Mouse (Mus musculus): ENCODE measurements around the gene Lin28a. TPM values are rescaled to one million over a fixed set of nuclear protein-coding genes. Genes with fewer than 3 reads are reported as not detected.

Lin28a gene
- 2.5 and 2.7 TPM in 2 replicates for polyA plus RNA-seq (2012; rRNA removed)

DNA sequence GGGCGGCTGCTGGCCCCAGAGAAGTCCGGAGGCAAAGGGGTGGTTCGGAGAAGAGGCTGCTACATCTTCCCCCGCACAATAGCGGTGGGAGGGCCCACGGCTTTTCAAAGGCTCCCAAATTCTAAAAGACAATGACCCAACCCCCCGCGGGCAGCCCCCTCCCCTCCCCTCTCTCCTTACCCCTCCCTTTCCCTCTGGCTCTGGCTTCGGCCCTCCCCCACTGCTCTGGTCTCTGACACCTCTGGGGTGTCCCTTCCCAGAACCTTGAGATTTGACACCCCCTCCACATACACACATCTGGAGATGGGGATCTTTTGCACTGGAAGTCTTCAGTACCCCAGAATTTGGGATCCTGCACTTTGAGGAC, at the start of gene Lin28a:
Lin28a (minus strand) TSS at position 63 of the 367 bp plus-strand sequence.

DNA sequence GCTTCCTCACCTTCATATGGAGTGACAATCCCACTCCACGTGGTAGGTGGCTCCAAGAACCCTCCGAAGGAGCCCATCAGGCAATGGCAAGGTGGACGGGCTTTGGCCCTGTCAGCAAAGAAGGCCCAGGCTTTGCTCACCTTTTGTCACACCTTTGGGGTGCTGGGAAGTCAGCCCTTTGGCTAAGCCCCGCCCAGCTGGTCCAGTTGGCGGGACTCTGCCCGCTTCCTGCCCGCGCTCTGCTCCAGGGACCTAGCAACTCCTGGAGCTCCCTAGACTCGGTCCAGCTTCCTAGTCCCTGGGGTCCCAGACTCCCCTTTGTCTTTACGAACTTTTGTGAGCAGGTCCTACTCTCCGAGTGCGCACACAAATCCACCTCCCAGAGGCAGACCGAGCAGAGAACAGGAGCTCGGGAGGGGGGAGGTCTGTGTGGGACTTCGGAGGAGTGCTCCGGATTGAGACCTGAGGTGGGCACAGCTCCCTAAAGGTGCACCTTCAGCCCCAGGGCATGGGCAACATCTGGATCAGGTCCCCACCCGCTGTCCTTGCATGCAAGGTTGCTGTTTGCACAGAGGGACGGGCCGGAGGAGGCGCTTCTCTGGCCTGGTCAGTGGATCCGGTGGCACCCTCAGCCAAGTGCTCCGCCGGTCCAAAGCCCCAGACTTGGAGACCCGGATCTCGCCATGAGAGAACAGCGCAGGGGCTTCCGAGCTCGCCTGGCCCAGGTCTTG, 41.7 kb upstream of the Lin28a start, which contains the start of gene Crybg2:
Crybg2 (plus strand) TSS at position 681 of the 731 bp plus-strand sequence.

DNA sequence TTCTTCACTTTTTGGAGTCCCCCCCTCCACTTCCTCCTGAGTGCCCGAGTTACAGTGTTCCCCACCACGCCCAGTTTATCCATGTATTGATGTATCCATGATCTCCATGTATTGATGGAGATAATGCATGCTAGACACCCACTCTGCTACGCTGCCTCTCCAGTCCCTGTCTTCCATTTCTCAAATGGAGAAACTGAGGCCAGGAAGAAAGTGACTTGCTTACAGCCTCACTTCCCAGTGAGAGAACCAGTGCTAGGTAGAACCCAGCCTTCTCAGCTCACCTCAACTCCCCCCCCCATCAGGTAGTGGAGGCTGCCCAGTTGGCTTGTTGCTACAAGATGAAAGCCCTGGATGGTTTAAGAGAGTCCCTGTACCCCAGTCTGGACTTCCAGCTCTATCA, 34.9 kb upstream of the Lin28a start, which contains the start of gene Zfp683:
Zfp683 (plus strand) TSS at position 301 of the 400 bp plus-strand sequence.

DNA sequence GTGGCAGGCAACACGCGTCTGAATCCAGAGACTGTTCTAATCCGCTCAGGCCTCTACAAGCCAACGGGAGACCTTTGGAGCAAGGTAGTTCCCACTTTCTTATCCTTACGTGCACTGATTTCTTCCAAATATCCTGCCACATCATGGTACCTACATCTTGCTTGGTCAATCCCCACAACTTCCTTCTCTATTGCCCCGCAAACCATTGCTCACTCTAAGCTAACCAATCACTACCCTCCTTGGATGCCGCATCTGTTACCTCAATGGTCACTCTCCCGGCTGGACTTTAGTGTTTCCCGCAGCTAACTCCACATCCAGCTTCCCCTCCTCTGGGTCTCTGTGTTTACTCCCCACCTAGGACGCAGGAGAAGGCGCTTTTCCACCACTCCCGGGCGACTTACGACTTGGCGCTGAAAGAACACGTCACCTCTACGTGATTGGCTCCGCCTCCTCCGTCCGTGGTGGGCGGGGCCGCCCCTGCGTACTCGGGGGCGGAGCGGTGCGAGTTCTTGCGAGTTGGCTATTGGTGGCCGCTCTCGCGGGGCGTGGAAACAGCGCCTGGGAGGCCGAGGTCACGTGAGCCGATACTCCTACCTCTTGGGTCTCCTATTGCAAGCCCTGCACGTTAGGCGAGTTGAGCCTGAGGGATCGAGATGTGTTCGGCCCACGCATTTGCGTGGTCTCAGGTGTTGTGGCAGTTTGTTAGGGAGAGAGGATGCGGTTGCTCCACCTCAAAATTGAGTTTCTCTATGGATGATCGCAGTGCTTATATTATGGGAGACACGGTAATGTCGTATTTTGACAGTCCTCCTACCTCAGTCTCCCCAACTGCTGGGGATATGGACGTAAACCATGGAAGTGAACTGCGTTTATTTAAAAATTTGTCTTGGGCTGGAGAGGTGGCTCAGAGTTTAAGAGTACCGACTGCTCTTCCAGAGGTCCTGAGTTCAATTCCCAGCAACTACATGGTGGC, 17.9 kb downstream of the Lin28a start, which contains the start of gene Dhdds:
Dhdds (minus strand) TSS at position 453 of the 973 bp plus-strand sequence.

DNA sequence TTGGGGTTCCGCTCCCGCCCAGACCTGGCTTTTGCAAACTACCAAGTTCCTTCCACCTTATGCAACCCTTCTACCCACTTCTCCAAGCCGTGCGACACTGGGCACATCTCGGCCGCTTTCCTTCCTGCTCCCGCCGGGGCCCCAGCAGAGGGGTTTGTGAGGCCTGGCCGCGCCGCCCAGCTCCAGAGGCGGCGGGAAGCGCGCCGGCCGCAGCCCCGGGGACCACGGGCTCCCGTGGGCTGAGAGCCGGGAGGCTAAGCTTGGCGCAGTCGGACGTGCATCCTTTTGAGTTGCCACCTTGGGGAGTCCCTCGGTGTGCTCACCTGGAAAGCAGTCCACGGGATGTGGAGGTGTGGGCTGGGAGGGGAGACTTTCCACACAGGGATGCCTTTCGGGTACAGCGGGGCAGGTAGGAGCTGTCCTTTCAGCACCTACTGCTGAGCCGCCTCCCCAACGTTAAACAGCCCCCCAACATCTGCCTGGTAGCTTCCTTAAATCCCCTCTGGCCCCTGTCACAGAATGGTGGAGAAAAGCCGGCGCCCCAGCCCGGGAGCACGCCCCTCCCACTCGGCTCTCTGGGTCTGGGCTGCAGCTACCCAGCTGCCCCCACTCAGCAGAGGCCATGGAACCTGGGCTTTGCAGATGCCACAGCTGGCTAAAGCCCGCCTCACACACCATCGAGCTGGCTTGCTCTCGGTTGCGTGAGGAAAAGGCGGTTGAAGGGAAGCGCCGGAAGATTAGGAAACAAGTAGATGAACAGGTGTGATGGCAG, 50.3 kb downstream of the Lin28a start, which contains the start of gene Hmgn2:
Hmgn2 (minus strand) TSS at position 501 of the 772 bp plus-strand sequence.

Other genes with a start within 250 kb of the Lin28a start
- 26.8 and 32.6 TPM in 2 replicates for gene Rps6ka1, start 131.0 kb downstream of the Lin28a start, polyA plus RNA-seq (2012; rRNA removed)
- 189 and 209 TPM in 2 replicates for gene Hmgn2, start 50.2 kb downstream of the Lin28a start, polyA plus RNA-seq (2012; rRNA removed)
- 13.7 and 17.0 TPM in 2 replicates for gene Dhdds, start 17.9 kb downstream of the Lin28a start, polyA plus RNA-seq (2012; rRNA removed)
- 0.16 and 0.19 TPM in 2 replicates for gene Zfp683, start 35.0 kb upstream of the Lin28a start, polyA plus RNA-seq (2012; rRNA removed)
- gene Crybg2, start 42.0 kb upstream of the Lin28a start, polyA plus RNA-seq (2012; rRNA removed) = 0.42 and 0.64 TPM in 2 replicates
- gene Cd52, start 76.2 kb upstream of the Lin28a start, polyA plus RNA-seq (2012; rRNA removed) = 76.3 and 82.7 TPM in 2 replicates
- 1.2 and 1.6 TPM in 2 replicates for gene Ubxn11, start 83.7 kb upstream of the Lin28a start, polyA plus RNA-seq (2012; rRNA removed)
- gene Sh3bgrl3, start 109.9 kb upstream of the Lin28a start, polyA plus RNA-seq (2012; rRNA removed) = 108 and 113 TPM in 2 replicates
- 19.8 and 21.9 TPM in 2 replicates for gene Cep85, start 168.3 kb upstream of the Lin28a start, polyA plus RNA-seq (2012; rRNA removed)
- not detected in 2 replicates for gene Gm7534, start 184.2 kb upstream of the Lin28a start, polyA plus RNA-seq (2012; rRNA removed)
- gene Catsper4, start 208.5 kb upstream of the Lin28a start, polyA plus RNA-seq (2012; rRNA removed) = 0.01 and 0.02 TPM in 2 replicates
- 0.17 and 0.25 TPM in 2 replicates for gene Cnksr1, start 219.6 kb upstream of the Lin28a start, polyA plus RNA-seq (2012; rRNA removed)
- gene E130218I03Rik, start 224.8 kb upstream of the Lin28a start, polyA plus RNA-seq (2012; rRNA removed) = not detected in 2 replicates
- gene Zfp593, start 226.8 kb upstream of the Lin28a start, polyA plus RNA-seq (2012; rRNA removed) = 4.9 and 5.3 TPM in 2 replicates
- gene Gm30191, start 228.1 kb upstream of the Lin28a start, polyA plus RNA-seq (2012; rRNA removed) = not detected in 2 replicates
- 1.3 and 1.4 TPM in 2 replicates for gene Grrp1, start 235.3 kb upstream of the Lin28a start, polyA plus RNA-seq (2012; rRNA removed)

Data from liver, embryonic 18 days (tissue).